Mouse (Mus musculus): ENCODE results near the gene Fam20b. TPM values are rescaled to one million over a fixed set of nuclear protein-coding genes. Genes with fewer than 3 reads are reported as not detected.

The Fam20b gene
- 10 to 100 TPM; 29.7 to 31.6 TPM for total RNA-seq (2021)
- long read RNA-seq, experiment 1, full-length matches to known transcripts, result 22 of 38 reads
- long read RNA-seq, experiment 1, partial matches to known transcripts, result 15 of 38 reads
- long read RNA-seq, experiment 1, other reads (novel, unspliced or antisense), result 1 of 38 reads
- long read RNA-seq, experiment 2, full-length matches to known transcripts, result 22 of 41 reads
- long read RNA-seq, experiment 2, partial matches to known transcripts, result 9 of 41 reads
- long read RNA-seq, experiment 2, other reads (novel, unspliced or antisense), result 10 of 41 reads

- peak; percentile 97 for DNase-seq
These were observed at the start of gene Fam20b for GRCm38 (mm10) chr1:156718950-156719805. TSS of gene Fam20b (minus strand) at chr1:156719086.

- DNase-seq, result no peak
These were observed 46.4 kb upstream of the Fam20b start for GRCm38 (mm10) chr1:156765311-156765710.

GRCm38 (mm10) chr1:156764584-156764983 lies 45.7 kb upstream of the Fam20b start:
- DNase-seq, result no peak

GRCm38 (mm10) chr1:156763280-156763679 lies 44.4 kb upstream of the Fam20b start:
- no peak for DNase-seq

- DNase-seq, result no peak
These were observed 42.5 kb upstream of the Fam20b start for GRCm38 (mm10) chr1:156761430-156761801.

- DNase-seq, result no peak
These were observed 41.9 kb upstream of the Fam20b start for GRCm38 (mm10) chr1:156760549-156761429.

GRCm38 (mm10) chr1:156758326-156758725 lies 39.4 kb upstream of the Fam20b start:
- no peak for DNase-seq

GRCm38 (mm10) chr1:156754608-156755413 lies 35.9 kb upstream of the Fam20b start:
- peak; percentile 51 for DNase-seq

GRCm38 (mm10) chr1:156752990-156753389 lies 34.1 kb upstream of the Fam20b start:
- no peak for DNase-seq

- DNase-seq, result peak; percentile 85
These were observed 33.3 kb upstream of the Fam20b start for GRCm38 (mm10) chr1:156752020-156752724.

- no peak for DNase-seq
These were observed 31.4 kb upstream of the Fam20b start for GRCm38 (mm10) chr1:156750261-156750660.

GRCm38 (mm10) chr1:156749136-156749535 lies 30.2 kb upstream of the Fam20b start:
- no peak for DNase-seq

GRCm38 (mm10) chr1:156748435-156749005 lies 29.6 kb upstream of the Fam20b start:
- no peak for DNase-seq

- no peak for DNase-seq
These were observed 26.4 kb upstream of the Fam20b start for GRCm38 (mm10) chr1:156745188-156745810.

- DNase-seq, result peak; percentile 62
These were observed 22.9 kb upstream of the Fam20b start for GRCm38 (mm10) chr1:156741482-156742411.

- no peak for DNase-seq
These were observed 16.9 kb upstream of the Fam20b start for GRCm38 (mm10) chr1:156735788-156736187.

GRCm38 (mm10) chr1:156734019-156734418 lies 15.1 kb upstream of the Fam20b start:
- DNase-seq, result no peak

GRCm38 (mm10) chr1:156733559-156733958 lies 14.7 kb upstream of the Fam20b start:
- DNase-seq, result no peak

- DNase-seq, result no peak
These were observed 14.1 kb upstream of the Fam20b start for GRCm38 (mm10) chr1:156732996-156733395.

Data from gastrocnemius, postnatal 10 days (tissue).